Mouse (Mus musculus): ENCODE results near the gene Cfap299.

- no peak for TF ChIP-seq CTCF (IDR thresholded peaks at IDR 0.05; ENCODE audit: borderline replicate concordance, extremely low read depth, insufficient read depth, insufficient read length)
- TF ChIP-seq POLR2A (IDR thresholded peaks at IDR 0.05; ENCODE audit: borderline replicate concordance, extremely low read depth, insufficient read depth, insufficient read length, poor library complexity, severe bottlenecking): no peak
Observed at GRCm38 (mm10) chr5:98651049-98651448, 321.9 kb downstream of the Cfap299 start.

All from brain, embryonic 14.5 days (tissue).